Mouse (Mus musculus): ENCODE results near the gene Tmem206.

Tmem206 gene

GRCm38 (mm10) chr1:191325726-191326232, at the start of gene Tmem206:
Gene Tmem206, plus strand, starts transcription at chr1:191325912.
- peak; percentile 95 for DNase-seq (ENCODE audit: low read depth, low spot score)

- no peak for DNase-seq (ENCODE audit: low read depth, low spot score)
Measured at GRCm38 (mm10) chr1:191276181-191276580, 49.5 kb upstream of the Tmem206 start.

GRCm38 (mm10) chr1:191277549-191278059, 48.1 kb upstream of the Tmem206 start:
- DNase-seq (ENCODE audit: low read depth, low spot score): no peak

GRCm38 (mm10) chr1:191278324-191278723, 47.4 kb upstream of the Tmem206 start:
- DNase-seq (ENCODE audit: low read depth, low spot score): no peak

GRCm38 (mm10) chr1:191281171-191281570, 44.5 kb upstream of the Tmem206 start:
- DNase-seq (ENCODE audit: low read depth, low spot score): no peak

GRCm38 (mm10) chr1:191282319-191282718, 43.4 kb upstream of the Tmem206 start:
- no peak for DNase-seq (ENCODE audit: low read depth, low spot score)

- DNase-seq (ENCODE audit: low read depth, low spot score): no peak
Measured at GRCm38 (mm10) chr1:191283110-191284040, 42.3 kb upstream of the Tmem206 start.

GRCm38 (mm10) chr1:191284502-191284901, 41.2 kb upstream of the Tmem206 start:
- no peak for DNase-seq (ENCODE audit: low read depth, low spot score)

- DNase-seq (ENCODE audit: low read depth, low spot score): peak; percentile 41
Measured at GRCm38 (mm10) chr1:191288762-191289161, 37.0 kb upstream of the Tmem206 start.

- no peak for DNase-seq (ENCODE audit: low read depth, low spot score)
Measured at GRCm38 (mm10) chr1:191292348-191292747, 33.4 kb upstream of the Tmem206 start.

GRCm38 (mm10) chr1:191293051-191293450, 32.7 kb upstream of the Tmem206 start:
- DNase-seq (ENCODE audit: low read depth, low spot score): no peak

GRCm38 (mm10) chr1:191293996-191294795, 31.5 kb upstream of the Tmem206 start:
- no peak for DNase-seq (ENCODE audit: low read depth, low spot score)

- DNase-seq (ENCODE audit: low read depth, low spot score): no peak
Measured at GRCm38 (mm10) chr1:191295784-191296183, 29.9 kb upstream of the Tmem206 start.

- no peak for DNase-seq (ENCODE audit: low read depth, low spot score)
Measured at GRCm38 (mm10) chr1:191296445-191296844, 29.3 kb upstream of the Tmem206 start.

- DNase-seq (ENCODE audit: low read depth, low spot score): no peak
Measured at GRCm38 (mm10) chr1:191298304-191298703, 27.4 kb upstream of the Tmem206 start.

GRCm38 (mm10) chr1:191299215-191299942, 26.3 kb upstream of the Tmem206 start:
- DNase-seq (ENCODE audit: low read depth, low spot score): peak; percentile 40

GRCm38 (mm10) chr1:191301903-191302302, 23.8 kb upstream of the Tmem206 start:
- no peak for DNase-seq (ENCODE audit: low read depth, low spot score)

- DNase-seq (ENCODE audit: low read depth, low spot score): no peak
Measured at GRCm38 (mm10) chr1:191303736-191304135, 22.0 kb upstream of the Tmem206 start.

GRCm38 (mm10) chr1:191304216-191304615, 21.5 kb upstream of the Tmem206 start:
- no peak for DNase-seq (ENCODE audit: low read depth, low spot score)

GRCm38 (mm10) chr1:191305610-191306009, 20.1 kb upstream of the Tmem206 start:
- DNase-seq (ENCODE audit: low read depth, low spot score): peak; percentile 23

GRCm38 (mm10) chr1:191306316-191306715, 19.4 kb upstream of the Tmem206 start:
- no peak for DNase-seq (ENCODE audit: low read depth, low spot score)

Data from forelimb bud, embryonic 11.5 days (tissue).